Mouse (Mus musculus) CD4-positive, CD25-positive, alpha-beta regulatory T cell, adult 9 weeks (primary cell): Measurements from ENCODE around the gene Rusc1. TPM values are rescaled to one million over a fixed set of nuclear protein-coding genes. Genes with fewer than 3 reads are reported as not detected.

Experiments
- polyA plus RNA-seq: library from polyadenylated mRNA; unstranded; fragments of 100-300 nt; shearing (Covaris generic); gene quantifications from one replicate; pipeline ENCODE4 v1.2.1, GENCODE M21; 2017

The Rusc1 gene
- 55.7 TPM for polyA plus RNA-seq

DNA sequence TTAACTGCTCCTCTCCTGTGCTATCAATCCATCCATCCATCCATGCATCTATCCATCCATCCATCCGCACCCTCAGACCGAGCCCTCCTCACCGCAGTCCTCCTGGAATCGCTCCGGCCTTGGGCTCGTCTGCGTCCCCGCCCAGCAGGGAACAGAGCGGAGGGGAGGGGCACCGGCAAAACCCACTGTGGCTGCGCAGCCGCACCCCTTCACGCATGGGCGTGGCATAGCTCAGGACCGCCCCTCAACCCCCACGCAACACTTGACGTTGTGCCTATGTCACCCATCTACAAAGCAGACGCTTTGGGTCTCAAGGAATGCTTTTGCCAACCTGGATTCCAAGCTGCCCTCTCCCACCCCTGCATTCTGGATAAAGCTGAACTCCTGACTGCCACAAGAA is at the start of gene Rusc1:
Gene Rusc1 (minus strand): TSS at position 137 of the 400 bp plus-strand sequence.

DNA sequence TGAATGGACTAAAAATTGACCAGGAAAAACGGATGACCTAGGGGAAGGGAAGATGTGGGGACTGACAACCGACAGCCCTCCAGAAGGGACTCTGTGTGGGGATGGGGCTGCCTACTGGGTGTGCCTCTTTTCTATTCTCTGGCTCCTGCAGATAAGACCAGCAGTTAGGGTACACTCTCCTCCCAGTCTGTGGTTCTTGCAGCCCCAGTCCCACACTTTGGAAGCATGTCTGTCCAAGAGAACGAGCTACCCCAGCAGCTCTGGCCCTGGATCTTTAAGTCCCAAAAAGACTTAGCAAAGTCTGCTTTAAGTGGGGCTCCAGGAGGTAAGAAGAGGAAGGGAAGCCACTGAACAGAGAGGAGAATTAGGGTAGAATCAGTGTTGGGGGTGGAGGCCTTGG is 42.8 kb upstream of the Rusc1 start, which contains the start of gene Pklr:
Gene Pklr (plus strand): TSS at position 185 of the 400 bp plus-strand sequence.

DNA sequence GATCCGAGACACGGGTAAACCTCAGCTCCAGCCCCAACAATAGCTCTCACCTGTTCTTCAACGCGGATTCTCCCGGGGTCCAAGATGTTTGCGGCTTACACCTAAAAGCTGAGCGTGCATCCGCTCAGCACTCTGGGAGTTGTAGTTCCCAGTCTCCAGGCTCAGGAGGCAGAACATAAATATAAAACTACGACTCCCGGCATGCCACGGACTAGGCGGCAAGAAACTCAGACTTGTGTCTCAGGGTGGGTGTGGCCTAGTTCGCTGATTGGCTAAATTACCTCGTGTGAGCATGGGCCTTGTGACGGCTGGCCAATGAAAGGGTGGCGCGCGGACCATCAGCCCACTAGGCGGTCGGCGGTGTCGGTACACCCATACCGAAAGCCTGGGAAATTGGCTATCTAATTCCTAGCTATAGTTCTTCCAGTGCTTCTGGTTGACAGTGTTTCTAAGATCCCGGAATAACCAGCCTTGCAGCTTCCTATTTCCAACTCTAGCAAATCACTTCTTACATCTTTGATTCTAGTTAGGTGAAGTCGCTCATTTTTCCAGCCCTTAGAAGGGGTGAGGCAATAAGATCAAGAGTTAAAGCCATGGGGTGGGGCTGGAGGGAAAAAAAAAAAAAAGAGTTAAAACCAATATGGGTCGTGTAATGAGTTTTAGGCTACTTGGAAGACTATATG is 8.8 kb upstream of the Rusc1 start, which contains the start of gene Fdps:
Gene Fdps (minus strand): TSS at position 148 of the 683 bp plus-strand sequence.

DNA sequence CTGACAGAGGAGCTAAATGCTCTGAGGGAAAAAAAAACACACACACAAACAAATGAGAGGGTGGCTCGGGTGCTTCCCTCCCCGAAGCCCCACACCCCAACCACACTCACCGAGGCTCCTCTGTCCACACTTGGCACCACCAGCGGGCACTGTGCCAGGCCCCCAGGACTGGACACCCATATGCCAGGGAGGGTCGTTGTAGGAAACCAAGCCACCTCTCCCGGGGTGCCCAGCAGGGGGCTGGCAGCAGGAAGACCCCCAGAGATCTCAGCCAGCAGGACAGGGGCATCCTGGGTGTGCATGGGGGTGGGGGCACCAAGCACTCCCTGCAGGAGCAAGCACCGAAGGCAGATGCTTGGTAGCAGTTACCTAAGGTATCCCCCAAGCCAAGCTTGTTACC is 7.7 kb upstream of the Rusc1 start, which contains the start of gene Gm43738:
Gene Gm43738 (minus strand): TSS at position 289 of the 400 bp plus-strand sequence.

Other genes with a start within 250 kb of the Rusc1 start
- 35.0 TPM for gene Msto1, start 179.3 kb downstream of the Rusc1 start, polyA plus RNA-seq
- gene Ash1l, start 142.7 kb downstream of the Rusc1 start, polyA plus RNA-seq, result 35.1 TPM
- gene Dap3, start 142.1 kb downstream of the Rusc1 start, polyA plus RNA-seq, result 174 TPM
- gene Gm43738, start 7.8 kb upstream of the Rusc1 start, polyA plus RNA-seq, result not detected
- gene Fdps, start 8.6 kb upstream of the Rusc1 start, polyA plus RNA-seq, result 114 TPM
- gene Pklr, start 42.8 kb upstream of the Rusc1 start, polyA plus RNA-seq, result not detected
- 1.4 TPM for gene Hcn3, start 66.9 kb upstream of the Rusc1 start, polyA plus RNA-seq
- gene Clk2, start 71.5 kb upstream of the Rusc1 start, polyA plus RNA-seq, result 24.5 TPM
- gene Scamp3, start 84.2 kb upstream of the Rusc1 start, polyA plus RNA-seq, result 319 TPM
- gene Fam189b, start 89.8 kb upstream of the Rusc1 start, polyA plus RNA-seq, result 240 TPM
- gene Gba, start 109.6 kb upstream of the Rusc1 start, polyA plus RNA-seq, result 144 TPM
- 2.3 TPM for gene Thbs3, start 121.9 kb upstream of the Rusc1 start, polyA plus RNA-seq
- 151 TPM for gene Mtx1, start 133.8 kb upstream of the Rusc1 start, polyA plus RNA-seq
- gene Muc1, start 135.7 kb upstream of the Rusc1 start, polyA plus RNA-seq, result 0.79 TPM
- gene Krtcap2, start 152.7 kb upstream of the Rusc1 start, polyA plus RNA-seq, result 281 TPM
- gene Trim46, start 153.0 kb upstream of the Rusc1 start, polyA plus RNA-seq, result 4.5 TPM
- 132 TPM for gene Dpm3, start 166.0 kb upstream of the Rusc1 start, polyA plus RNA-seq
- gene Slc50a1, start 177.3 kb upstream of the Rusc1 start, polyA plus RNA-seq, result 288 TPM
- not detected for gene Efna1, start 187.8 kb upstream of the Rusc1 start, polyA plus RNA-seq
- gene Efna3, start 229.7 kb upstream of the Rusc1 start, polyA plus RNA-seq, result not detected
- gene Efna4, start 244.7 kb upstream of the Rusc1 start, polyA plus RNA-seq, result 0.46 TPM